Mouse (Mus musculus) midbrain, embryonic 14.5 days (tissue): ENCODE measurements around the gene Prune1. TPM values are rescaled to one million over a fixed set of nuclear protein-coding genes. Genes with fewer than 3 reads are reported as not detected.

Experiments
- ATAC-seq: fragments of 200-750 bp; cut with Nextera tagmentation; 2 replicates; pipeline ENCODE4 v1.8.0; 2017; ENCODE audit warnings: moderate number of reproducible peaks, moderate library complexity; ENCODE audit not compliant: low FRiP score, low TSS enrichment
- DNase-seq: peaks from one replicate; pipeline ENCODE4 v3.0.0-alpha.2; 2015
- H3K27ac ChIP-seq: fragments of 300-500 bp; sonication (generic); replicated peaks from 2 replicates; pipeline ENCODE4 v1.5.1; 2014; ENCODE audit warnings: mild to moderate bottlenecking, low read depth, low read length, moderate library complexity
- H3K27me3 ChIP-seq: fragments of 300-500 bp; sonication (generic); 2 replicates; pipeline ENCODE4 v1.6.1; 2014; ENCODE audit warnings: low read length, control low read depth, mixed read lengths; ENCODE audit not compliant: control insufficient read depth, insufficient read depth
- H3K36me3 ChIP-seq: fragments of 300-500 bp; sonication (generic); 2 replicates; pipeline ENCODE4 v1.6.1; 2014; ENCODE audit warnings: low read length, control low read depth; ENCODE audit not compliant: control insufficient read depth, insufficient read depth
- H3K4me1 ChIP-seq: fragments of 300-500 bp; sonication (generic); 2 replicates; pipeline ENCODE4 v1.6.1; 2014; ENCODE audit warnings: mild to moderate bottlenecking, antibody characterized with exemption, low read length, control low read depth; ENCODE audit not compliant: control insufficient read depth, insufficient read depth
- H3K4me2 ChIP-seq: fragments of 300-500 bp; sonication (generic); 2 replicates; pipeline ENCODE4 v1.6.1; 2014; ENCODE audit warnings: mild to moderate bottlenecking, low read length, moderate library complexity
- H3K4me3 ChIP-seq: fragments of 300-500 bp; sonication (generic); replicated peaks from 2 replicates; pipeline ENCODE4 v1.5.1; 2014; ENCODE audit warnings: low read depth, low read length
- H3K9ac ChIP-seq: fragments of 300-500 bp; sonication (generic); replicated peaks from 2 replicates; pipeline ENCODE4 v1.6.1; 2014; ENCODE audit warnings: mild to moderate bottlenecking, low read length, moderate library complexity
- H3K9me3 ChIP-seq: fragments of 300-500 bp; sonication (generic); 2 replicates; pipeline ENCODE4 v1.6.1; 2016; ENCODE audit warnings: low read length, control low read depth, mixed read lengths; ENCODE audit not compliant: control insufficient read depth
- WGBS: fragments of 180-500 bp; shearing (Covaris S2); extraction: QIAGEN DNeasy Blood & Tissue Kit; methylation state at CpG from one replicate; pipeline ENCODE4 v1.1.7; 2014; 5-methylcytosine and 5-hydroxymethylcytosine counted together
- polyA plus RNA-seq: library from polyadenylated mRNA; unstranded; fragments of >200 nt; fragmentation: Nextera tagmentation; extraction: Ambion mirVana; gene quantifications from 2 replicates; pipeline ENCODE4 v1.2.1, GENCODE M21; 2014

Prune1 gene
- polyA plus RNA-seq, 1 experiment from 2014 or later, result 59.4 TPM

DNA sequence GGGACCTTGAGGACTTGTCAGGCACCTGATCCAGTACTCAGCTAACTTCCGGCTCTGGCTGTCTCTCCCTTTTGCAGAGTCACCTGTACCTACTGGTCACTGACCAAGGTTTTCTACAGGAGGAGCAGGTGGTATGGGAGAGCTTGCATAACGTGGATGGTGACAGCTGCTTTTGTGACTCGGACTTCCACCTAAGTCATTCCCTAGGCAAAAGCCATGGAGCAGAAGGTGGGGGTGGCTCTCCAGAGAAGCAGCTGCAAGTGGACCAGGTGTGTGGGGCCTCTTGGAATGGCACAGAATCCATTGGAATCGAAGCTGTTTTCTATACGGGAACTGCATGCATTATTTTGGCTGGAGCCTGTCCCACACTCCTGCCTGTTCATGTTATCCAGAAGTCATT, 12.8 kb upstream of the Prune1 start:
- no peak for ATAC-seq
- Histone ChIP-seq H3K9me3 (no peaks in the 10 kb centered on the region), H3K4me2 (no peak overlapping the region), H3K27ac (no peak overlapping the region), H3K9ac (no peak overlapping the region), H3K27me3 (no peaks in the 10 kb centered on the region), H3K4me1 (no peaks in the 10 kb centered on the region), H3K4me3 (no peak overlapping the region), H3K36me3 (peaks cover 61% of the 10 kb centered on the region)
- WGBS, result 91% methylated on average over 5 of the region's 5 CpGs
- DNase-seq, result no peak

DNA sequence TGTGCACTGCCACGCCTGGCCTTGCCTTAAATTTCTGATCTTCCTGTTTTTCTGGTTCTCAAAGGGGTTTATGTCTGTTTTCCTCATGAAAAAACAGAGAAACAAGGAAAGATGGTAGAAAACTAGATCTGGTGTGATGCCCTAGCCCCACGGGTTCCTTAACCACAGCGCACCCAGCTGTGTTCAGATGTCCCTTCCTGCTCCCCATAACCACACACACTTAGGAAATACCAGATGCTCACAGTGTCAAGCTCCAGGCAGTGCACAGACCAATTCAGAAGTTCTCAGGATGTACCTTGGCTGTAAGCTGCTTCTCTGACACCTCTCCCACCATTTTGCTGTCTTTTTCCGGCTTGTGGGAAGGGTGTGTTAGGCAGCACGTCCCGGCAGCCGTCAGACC, 12.4 kb upstream of the Prune1 start:
- no peak for DNase-seq
- 87% methylated on average over 7 of the region's 7 CpGs for WGBS
- ATAC-seq, result no peak
- no peak overlapping the region for H3K4me2 ChIP-seq
- no peaks in the 10 kb centered on the region for H3K4me1 ChIP-seq
- H3K9ac ChIP-seq, result no peak overlapping the region
- peaks cover 65% of the 10 kb centered on the region for H3K36me3 ChIP-seq
- no peaks in the 10 kb centered on the region for H3K9me3 ChIP-seq
- no peak overlapping the region for H3K4me3 ChIP-seq
- no peak overlapping the region for H3K27ac ChIP-seq
- H3K27me3 ChIP-seq, result no peaks in the 10 kb centered on the region

DNA sequence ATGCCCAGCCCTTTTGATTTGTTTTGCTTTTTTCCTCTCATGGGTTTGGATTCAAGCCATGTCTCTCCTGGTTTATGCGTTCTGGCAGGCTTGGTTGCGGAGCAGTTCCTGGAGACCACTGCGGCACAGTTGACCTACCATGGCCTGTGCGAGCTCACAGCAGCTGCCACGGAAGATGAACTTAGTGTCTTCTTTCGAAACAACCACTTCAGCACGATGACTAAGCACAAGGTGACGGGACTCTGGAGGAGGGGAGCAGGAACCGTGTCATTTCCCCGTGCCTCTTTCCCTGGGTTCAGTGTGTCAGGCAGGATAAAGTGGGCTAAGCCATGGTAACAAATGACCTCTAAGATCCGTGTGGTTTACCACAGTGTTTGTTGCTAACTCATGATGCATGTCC, 11.7 kb upstream of the Prune1 start:
- no peak overlapping the region for H3K4me3 ChIP-seq
- H3K9ac ChIP-seq, result no peak overlapping the region
- 85% methylated on average over 11 of the region's 11 CpGs for WGBS
- H3K4me2 ChIP-seq, result no peak overlapping the region
- H3K27me3 ChIP-seq, result no peaks in the 10 kb centered on the region
- DNase-seq (no peak), ATAC-seq (no peak)
- no peaks in the 10 kb centered on the region for H3K4me1 ChIP-seq
- H3K9me3 ChIP-seq, result no peaks in the 10 kb centered on the region
- peaks cover 68% of the 10 kb centered on the region for H3K36me3 ChIP-seq
- H3K27ac ChIP-seq, result no peak overlapping the region

DNA sequence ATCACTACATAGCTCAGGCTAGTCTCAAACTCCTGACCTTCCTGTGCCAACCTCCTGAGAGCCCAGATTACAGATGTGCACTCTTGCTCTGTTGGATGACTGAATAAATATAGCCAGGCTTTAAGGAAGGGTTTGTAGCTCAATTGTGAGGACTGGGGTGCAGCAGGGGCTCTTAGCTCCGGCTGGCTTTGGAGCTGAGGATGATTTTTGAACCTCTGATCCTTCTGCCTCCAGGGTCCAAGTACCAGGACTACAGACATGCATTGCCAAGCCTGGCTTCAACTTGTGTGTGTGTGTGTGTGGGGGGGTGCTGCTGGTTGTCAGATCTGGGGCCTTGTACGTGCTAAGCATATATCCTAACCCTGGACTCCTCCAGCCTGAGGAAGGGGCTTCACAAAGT, 11.0 kb upstream of the Prune1 start:
- peaks cover 74% of the 10 kb centered on the region for H3K36me3 ChIP-seq
- H3K9me3 ChIP-seq, result no peaks in the 10 kb centered on the region
- no peaks in the 10 kb centered on the region for H3K4me1 ChIP-seq
- DNase-seq (no peak), ATAC-seq (no peak)
- H3K4me3 ChIP-seq, result no peak overlapping the region
- WGBS, result 83% methylated on average over 2 of the region's 2 CpGs
- no peak overlapping the region for H3K27ac ChIP-seq
- H3K27me3 ChIP-seq, result no peaks in the 10 kb centered on the region
- H3K4me2 ChIP-seq, result no peak overlapping the region
- no peak overlapping the region for H3K9ac ChIP-seq

DNA sequence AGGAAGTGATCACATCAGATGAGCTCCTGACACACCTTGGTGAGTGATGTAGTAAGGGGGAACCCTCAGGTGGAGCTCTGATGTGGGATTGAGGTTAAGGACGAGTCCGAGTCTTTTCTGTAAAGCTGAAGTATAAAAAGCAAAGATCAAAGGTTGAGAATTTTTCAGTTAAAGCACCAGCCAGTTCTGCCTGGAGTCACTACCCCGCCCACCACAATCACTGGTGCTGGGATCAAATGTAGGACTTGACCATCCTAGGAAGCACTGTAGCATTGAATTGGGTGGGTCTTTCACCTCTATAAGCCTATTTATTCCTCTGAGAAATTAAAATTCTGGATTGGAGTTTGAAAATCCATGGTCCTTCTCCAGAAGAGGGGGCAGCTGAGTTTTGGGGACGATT, 9.2 kb upstream of the Prune1 start:
- no peak for DNase-seq
- no peak overlapping the region for H3K4me2 ChIP-seq
- no peak for ATAC-seq
- H3K9ac ChIP-seq, result no peak overlapping the region
- no peaks in the 10 kb centered on the region for H3K27me3 ChIP-seq
- H3K27ac ChIP-seq, result no peak overlapping the region
- no peaks in the 10 kb centered on the region for H3K9me3 ChIP-seq
- H3K4me3 ChIP-seq, result no peak overlapping the region
- H3K36me3 ChIP-seq, result peaks cover 78% of the 10 kb centered on the region
- H3K4me1 ChIP-seq, result no peaks in the 10 kb centered on the region
- 93% methylated on average over 4 of the region's 4 CpGs for WGBS

DNA sequence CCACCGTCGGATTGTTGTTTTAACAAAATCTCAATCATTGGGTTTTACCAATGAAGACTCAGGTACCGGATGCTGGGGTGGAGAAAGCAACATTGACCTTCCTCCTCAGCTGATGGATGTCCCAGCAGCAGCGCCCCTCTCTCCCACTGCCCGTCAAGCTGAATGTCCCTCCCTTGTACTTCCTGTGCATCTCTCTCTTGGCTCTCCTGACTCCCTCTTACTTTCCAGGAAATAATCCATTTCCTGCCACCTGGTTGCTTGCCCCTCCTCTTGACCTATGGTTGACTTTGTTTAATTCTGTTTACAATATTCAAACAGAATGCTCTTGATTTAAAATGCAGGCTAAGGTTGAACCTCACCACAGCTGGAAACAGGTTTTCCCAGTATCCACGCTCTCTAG, 8.3 kb upstream of the Prune1 start:
- peaks cover 72% of the 10 kb centered on the region for H3K36me3 ChIP-seq
- H3K9ac ChIP-seq, result no peak overlapping the region; the same call in 1 of the 2 replicates
- ATAC-seq (no peak), DNase-seq (no peak)
- no peak overlapping the region for H3K27ac ChIP-seq
- no peaks in the 10 kb centered on the region for H3K9me3 ChIP-seq
- no peak overlapping the region for H3K4me2 ChIP-seq
- H3K4me3 ChIP-seq, result no peak overlapping the region
- H3K27me3 ChIP-seq, result no peaks in the 10 kb centered on the region
- H3K4me1 ChIP-seq, result no peaks in the 10 kb centered on the region
- WGBS, result 77% methylated on average over 6 of the region's 6 CpGs

DNA sequence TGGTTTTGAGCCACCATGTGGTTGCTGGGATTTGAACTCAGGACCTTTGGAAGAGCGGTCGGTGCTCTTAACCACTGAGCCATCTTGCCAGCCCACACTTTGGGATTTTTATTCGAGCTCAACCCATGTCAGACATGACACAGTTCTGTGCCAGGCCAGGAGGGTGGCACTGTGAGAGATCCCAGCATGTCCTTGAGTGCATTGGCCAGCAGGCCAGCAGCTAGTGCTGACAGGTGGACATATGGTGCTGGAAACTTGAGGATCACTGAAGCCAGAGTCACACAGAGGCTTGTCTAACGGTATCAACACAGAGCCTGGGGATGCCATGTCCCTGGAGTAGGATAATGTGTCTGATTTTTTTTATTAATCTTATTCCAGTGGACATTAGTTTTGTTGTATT, 7.5 kb upstream of the Prune1 start:
- Histone ChIP-seq H3K4me3 (no peak overlapping the region), H3K4me1 (peaks cover 6% of the 10 kb centered on the region), H3K27me3 (no peaks in the 10 kb centered on the region), H3K9me3 (no peaks in the 10 kb centered on the region), H3K4me2 (no peak overlapping the region), H3K9ac (no peak overlapping the region), H3K27ac (no peak overlapping the region), H3K36me3 (peaks cover 64% of the 10 kb centered on the region)
- ATAC-seq (no peak), DNase-seq (no peak)
- WGBS, result 95% methylated on average over 4 of the region's 4 CpGs

DNA sequence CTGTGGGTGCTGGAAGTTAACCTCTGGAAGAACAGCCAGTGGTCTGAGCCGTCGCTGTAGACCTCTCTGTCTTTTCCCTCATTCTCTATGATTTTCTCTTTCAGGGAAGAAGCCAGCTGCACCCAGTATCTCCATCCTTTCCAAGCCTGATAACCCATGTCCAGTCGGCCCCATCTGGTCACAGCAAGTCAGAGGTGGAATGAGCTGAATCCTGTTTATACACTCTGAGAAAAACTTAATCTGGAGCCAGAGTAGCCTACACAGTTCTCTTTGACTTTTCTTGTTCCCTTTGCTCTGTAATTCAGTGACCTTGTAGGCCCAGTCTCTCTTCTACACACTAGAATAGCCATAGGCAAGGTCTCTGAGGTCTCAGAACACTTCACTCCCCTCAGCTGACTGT, 5.7 kb upstream of the Prune1 start:
- H3K4me1 ChIP-seq, result peaks cover 16% of the 10 kb centered on the region
- H3K9me3 ChIP-seq, result no peaks in the 10 kb centered on the region
- H3K27ac ChIP-seq, result no peak overlapping the region
- H3K4me3 ChIP-seq, result no peak overlapping the region
- H3K27me3 ChIP-seq, result no peaks in the 10 kb centered on the region
- 90% methylated on average over 3 of the region's 3 CpGs for WGBS
- H3K4me2 ChIP-seq, result no peak overlapping the region
- H3K9ac ChIP-seq, result no peak overlapping the region
- DNase-seq (no peak), ATAC-seq (no peak)
- H3K36me3 ChIP-seq, result peaks cover 46% of the 10 kb centered on the region

DNA sequence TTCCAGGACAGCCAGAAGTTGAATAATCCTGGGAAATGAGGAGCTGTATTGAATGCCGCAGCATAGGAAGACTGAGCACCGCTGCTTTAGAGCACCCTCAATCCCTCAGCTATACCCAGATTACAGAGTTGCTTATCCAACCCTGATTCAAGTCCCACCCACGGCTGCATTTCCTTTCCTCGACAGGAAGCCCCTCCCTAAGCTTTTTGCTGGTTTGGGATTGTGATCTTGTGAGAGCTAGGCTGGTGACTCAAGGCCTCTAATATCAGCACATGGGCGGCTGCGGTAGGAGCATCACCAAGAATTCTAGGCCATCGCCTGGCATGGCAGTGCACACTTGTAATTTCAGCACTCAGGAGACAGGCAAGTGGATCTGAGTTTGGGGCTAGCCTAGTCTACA, 4.6 kb upstream of the Prune1 start:
- no peak for DNase-seq
- ATAC-seq, result no peak
- Histone ChIP-seq H3K36me3 (peaks cover 37% of the 10 kb centered on the region), H3K4me3 (no peak overlapping the region), H3K4me1 (peaks cover 21% of the 10 kb centered on the region), H3K9me3 (no peaks in the 10 kb centered on the region), H3K4me2 (no peak overlapping the region), H3K27ac (no peak overlapping the region), H3K27me3 (no peaks in the 10 kb centered on the region), H3K9ac (no peak overlapping the region)
- WGBS, result 89% methylated on average over 7 of the region's 7 CpGs
